Mouse (Mus musculus): Measurements from ENCODE around the gene Slc12a8. TPM values are rescaled to one million over a fixed set of nuclear protein-coding genes. Genes with fewer than 3 reads are reported as not detected.

Gene Slc12a8
- total RNA-seq, 1 experiment: 3.7 TPM

- H3K36me3 ChIP-seq (ENCODE audit: control insufficient read depth, insufficient read depth, low read length, poor library complexity, severe bottlenecking): no peaks in the 10 kb centered on the region
- no peak overlapping the region for H3K27ac ChIP-seq (ENCODE audit: insufficient read depth, low read depth, low read length, poor library complexity, severe bottlenecking)
- H3K4me3 ChIP-seq (ENCODE audit: insufficient read depth in 1 of 2, low read depth in 1 of 2, low read length in 2 of 2, poor library complexity in 1 of 2, severe bottlenecking in 1 of 2): no peak overlapping the region
- TF ChIP-seq CHD2 (IDR thresholded peaks at IDR 0.05; ENCODE audit: low read depth, low read length) (no peak), HCFC1 (IDR thresholded peaks at IDR 0.05; ENCODE audit: borderline replicate concordance, insufficient read depth, low read length) (no peak), ZC3H11A (IDR thresholded peaks at IDR 0.05; ENCODE audit: borderline replicate concordance, low read depth, low read length) (no peak)
- peaks cover 4 to 6% of the 10 kb centered on the region in 2 experiments; a peak in 2 of 4 replicates for H3K4me1 ChIP-seq (ENCODE audit: control insufficient read depth in 2 of 2, insufficient read depth in 2 of 2, low read length in 2 of 2, poor library complexity in 1 of 2)
- in situ Hi-C loops (cut with MboI; ENCODE audit: low sequenced_read_pairs in 2 of 2, unreplicated experiment in 2 of 2): no loop called here
- H3K9ac ChIP-seq (ENCODE audit: insufficient read depth, low read depth, low read length, poor library complexity, severe bottlenecking): no peak overlapping the region
- no peak for DNase-seq (ENCODE audit: low read depth, low spot score)
- H3K9me3 ChIP-seq (ENCODE audit: control insufficient read depth, insufficient read depth, low read depth, low read length): no peaks in the 10 kb centered on the region
These were observed 140.1 kb downstream of the Slc12a8 start for GRCm38 (mm10) chr16:33657191-33657590.

- no peak overlapping the region for H3K4me3 ChIP-seq (ENCODE audit: insufficient read depth in 1 of 2, low read depth in 1 of 2, low read length in 2 of 2, poor library complexity in 1 of 2, severe bottlenecking in 1 of 2)
- no peak overlapping the region for H3K9ac ChIP-seq (ENCODE audit: insufficient read depth, low read depth, low read length, poor library complexity, severe bottlenecking)
- H3K9me3 ChIP-seq (ENCODE audit: control insufficient read depth, insufficient read depth, low read depth, low read length): no peaks in the 10 kb centered on the region
- in situ Hi-C loops (cut with MboI; ENCODE audit: low sequenced_read_pairs in 2 of 2, unreplicated experiment in 2 of 2): no loop called here
- DNase-seq (ENCODE audit: low read depth, low spot score): no peak
- TF ChIP-seq MAFK (IDR thresholded peaks at IDR 0.05; ENCODE audit: insufficient read depth, low read depth, low read length): no peak
- TF ChIP-seq ZNF384 (IDR thresholded peaks at IDR 0.05; ENCODE audit: low read depth, low read length): no peak
- TF ChIP-seq ZC3H11A (IDR thresholded peaks at IDR 0.05; ENCODE audit: borderline replicate concordance, low read depth, low read length): no peak
- TF ChIP-seq CHD2 (IDR thresholded peaks at IDR 0.05; ENCODE audit: low read depth, low read length): no peak
- no peak for TF ChIP-seq HCFC1 (IDR thresholded peaks at IDR 0.05; ENCODE audit: borderline replicate concordance, insufficient read depth, low read length)
- no peaks in the 10 kb centered on the region for H3K36me3 ChIP-seq (ENCODE audit: control insufficient read depth, insufficient read depth, low read length, poor library complexity, severe bottlenecking)
- peaks cover 4 to 6% of the 10 kb centered on the region in 2 experiments; a peak in 2 of 4 replicates for H3K4me1 ChIP-seq (ENCODE audit: control insufficient read depth in 2 of 2, insufficient read depth in 2 of 2, low read length in 2 of 2, poor library complexity in 1 of 2)
- no peak overlapping the region for H3K27ac ChIP-seq (ENCODE audit: insufficient read depth, low read depth, low read length, poor library complexity, severe bottlenecking)
These were observed 141.0 kb downstream of the Slc12a8 start for GRCm38 (mm10) chr16:33658121-33658520.

GRCm38 (mm10) chr16:33659521-33659920 is 142.4 kb downstream of the Slc12a8 start:
- Histone ChIP-seq H3K9me3 (ENCODE audit: control insufficient read depth, insufficient read depth, low read depth, low read length) (no peaks in the 10 kb centered on the region), H3K4me1 (ENCODE audit: control insufficient read depth in 2 of 2, insufficient read depth in 2 of 2, low read length in 2 of 2, poor library complexity in 1 of 2) (peaks cover 4 to 6% of the 10 kb centered on the region in 2 experiments; a peak in 2 of 4 replicates), H3K4me3 (ENCODE audit: insufficient read depth in 1 of 2, low read depth in 1 of 2, low read length in 2 of 2, poor library complexity in 1 of 2, severe bottlenecking in 1 of 2) (no peak overlapping the region), H3K36me3 (ENCODE audit: control insufficient read depth, insufficient read depth, low read length, poor library complexity, severe bottlenecking) (no peaks in the 10 kb centered on the region), H3K27ac (ENCODE audit: insufficient read depth, low read depth, low read length, poor library complexity, severe bottlenecking) (no peak overlapping the region), H3K9ac (ENCODE audit: insufficient read depth, low read depth, low read length, poor library complexity, severe bottlenecking) (no peak overlapping the region)
- TF ChIP-seq MAFK (IDR thresholded peaks at IDR 0.05; ENCODE audit: insufficient read depth, low read depth, low read length): no peak
- TF ChIP-seq ZC3H11A (IDR thresholded peaks at IDR 0.05; ENCODE audit: borderline replicate concordance, low read depth, low read length): no peak
- no peak for TF ChIP-seq HCFC1 (IDR thresholded peaks at IDR 0.05; ENCODE audit: borderline replicate concordance, insufficient read depth, low read length)
- TF ChIP-seq ZNF384 (IDR thresholded peaks at IDR 0.05; ENCODE audit: low read depth, low read length): no peak
- TF ChIP-seq CHD2 (IDR thresholded peaks at IDR 0.05; ENCODE audit: low read depth, low read length): no peak
- in situ Hi-C loops (cut with MboI; ENCODE audit: low sequenced_read_pairs in 2 of 2, unreplicated experiment in 2 of 2): no loop called here
- DNase-seq (ENCODE audit: low read depth, low spot score): no peak

- no peak for DNase-seq (ENCODE audit: low read depth, low spot score)
- in situ Hi-C loops (cut with MboI; ENCODE audit: low sequenced_read_pairs in 2 of 2, unreplicated experiment in 2 of 2): no loop called here
- no peak overlapping the region for H3K9ac ChIP-seq (ENCODE audit: insufficient read depth, low read depth, low read length, poor library complexity, severe bottlenecking)
- no peak overlapping the region for H3K4me3 ChIP-seq (ENCODE audit: insufficient read depth in 1 of 2, low read depth in 1 of 2, low read length in 2 of 2, poor library complexity in 1 of 2, severe bottlenecking in 1 of 2)
- TF ChIP-seq ZNF384 (IDR thresholded peaks at IDR 0.05; ENCODE audit: low read depth, low read length): no peak
- TF ChIP-seq MAFK (IDR thresholded peaks at IDR 0.05; ENCODE audit: insufficient read depth, low read depth, low read length): no peak
- TF ChIP-seq ZC3H11A (IDR thresholded peaks at IDR 0.05; ENCODE audit: borderline replicate concordance, low read depth, low read length): no peak
- no peak for TF ChIP-seq HCFC1 (IDR thresholded peaks at IDR 0.05; ENCODE audit: borderline replicate concordance, insufficient read depth, low read length)
- TF ChIP-seq CHD2 (IDR thresholded peaks at IDR 0.05; ENCODE audit: low read depth, low read length): no peak
- no peaks in the 10 kb centered on the region for H3K36me3 ChIP-seq (ENCODE audit: control insufficient read depth, insufficient read depth, low read length, poor library complexity, severe bottlenecking)
- peaks cover 4 to 6% of the 10 kb centered on the region in 2 experiments; a peak in 2 of 4 replicates for H3K4me1 ChIP-seq (ENCODE audit: control insufficient read depth in 2 of 2, insufficient read depth in 2 of 2, low read length in 2 of 2, poor library complexity in 1 of 2)
- H3K27ac ChIP-seq (ENCODE audit: insufficient read depth, low read depth, low read length, poor library complexity, severe bottlenecking): no peak overlapping the region
- no peaks in the 10 kb centered on the region for H3K9me3 ChIP-seq (ENCODE audit: control insufficient read depth, insufficient read depth, low read depth, low read length)
These were observed 143.0 kb downstream of the Slc12a8 start for GRCm38 (mm10) chr16:33660125-33660524.

- H3K36me3 ChIP-seq (ENCODE audit: control insufficient read depth, insufficient read depth, low read length, poor library complexity, severe bottlenecking): no peaks in the 10 kb centered on the region
- H3K4me3 ChIP-seq (ENCODE audit: insufficient read depth in 1 of 2, low read depth in 1 of 2, low read length in 2 of 2, poor library complexity in 1 of 2, severe bottlenecking in 1 of 2): no peak overlapping the region
- H3K9ac ChIP-seq (ENCODE audit: insufficient read depth, low read depth, low read length, poor library complexity, severe bottlenecking): no peak overlapping the region
- in situ Hi-C loops (cut with MboI; ENCODE audit: low sequenced_read_pairs in 2 of 2, unreplicated experiment in 2 of 2): no loop called here
- no peak for DNase-seq (ENCODE audit: low read depth, low spot score)
- H3K27ac ChIP-seq (ENCODE audit: insufficient read depth, low read depth, low read length, poor library complexity, severe bottlenecking): no peak overlapping the region
- TF ChIP-seq ZNF384 (IDR thresholded peaks at IDR 0.05; ENCODE audit: low read depth, low read length) (no peak), HCFC1 (IDR thresholded peaks at IDR 0.05; ENCODE audit: borderline replicate concordance, insufficient read depth, low read length) (no peak), MAFK (IDR thresholded peaks at IDR 0.05; ENCODE audit: insufficient read depth, low read depth, low read length) (no peak), ZC3H11A (IDR thresholded peaks at IDR 0.05; ENCODE audit: borderline replicate concordance, low read depth, low read length) (no peak), CHD2 (IDR thresholded peaks at IDR 0.05; ENCODE audit: low read depth, low read length) (no peak)
- H3K9me3 ChIP-seq (ENCODE audit: control insufficient read depth, insufficient read depth, low read depth, low read length): no peaks in the 10 kb centered on the region
- H3K4me1 ChIP-seq (ENCODE audit: control insufficient read depth in 2 of 2, insufficient read depth in 2 of 2, low read length in 2 of 2, poor library complexity in 1 of 2): peaks cover 4 to 6% of the 10 kb centered on the region in 2 experiments; a peak in 2 of 4 replicates
These were observed 145.7 kb downstream of the Slc12a8 start for GRCm38 (mm10) chr16:33662841-33663240.

Data from ES-E14 (cell line).